Comparison of ENCODE assay signal across 8 mouse cellular contexts in the genomic region with DNA sequence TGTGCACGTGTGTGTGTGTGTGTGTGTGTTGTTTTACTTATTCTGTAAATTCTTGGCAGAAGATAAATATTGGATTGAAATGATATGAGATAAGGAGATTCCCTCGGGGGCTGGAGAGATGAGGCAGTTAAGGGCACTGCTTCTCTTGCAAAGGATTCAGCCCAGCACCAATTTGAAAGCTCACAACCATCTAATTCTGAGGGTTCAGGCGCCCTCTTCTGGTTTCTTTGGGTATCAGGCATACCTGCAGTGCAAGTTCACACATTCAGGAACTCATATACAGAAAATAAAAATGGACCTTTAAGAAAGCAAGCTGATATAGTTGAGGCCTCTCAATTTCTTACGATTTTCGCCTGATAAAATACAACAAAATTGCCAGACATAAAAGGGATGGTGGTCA. TPM values are rescaled to one million over a fixed set of nuclear protein-coding genes. Genes with fewer than 3 reads are reported as not detected.
DNase-seq lines count a peak whose midpoint lies in the region; ATAC-seq and TF ChIP-seq lines count a peak whose summit lies in the region.

No protein-coding gene starts in this region.

- no peaks in the 10 kb centered on the region for H3K9me3 ChIP-seq in intestine, embryonic 14.5 days (ENCODE audit: control insufficient read depth, low read length)
- H3K9me3 ChIP-seq in intestine, embryonic 16.5 days (ENCODE audit: control insufficient read depth, low read length): no peaks in the 10 kb centered on the region
- H3K9me3 ChIP-seq in MEL (replicated peaks; ENCODE audit: insufficient read depth, low read length): no peaks in the 10 kb centered on the region

- H3K79me2 ChIP-seq in MEL (ENCODE audit: control insufficient read depth, insufficient read depth, low read length, poor library complexity): no peaks in the 10 kb centered on the region

- no peaks in the 10 kb centered on the region for H3K4me1 ChIP-seq in intestine, embryonic 14.5 days (replicated peaks; ENCODE audit: control insufficient read depth, insufficient read depth, low read length)
- H3K4me1 ChIP-seq in intestine, embryonic 16.5 days (ENCODE audit: control insufficient read depth, insufficient read depth, low read length): no peaks in the 10 kb centered on the region
- H3K4me1 ChIP-seq in MEL (ENCODE audit: control insufficient read depth in 1 of 2, insufficient read depth in 2 of 2, low read length in 2 of 2): peaks cover 2 to 9% of the 10 kb centered on the region in 2 experiments; a peak in 3 of 4 replicates

- peak; percentile 89 for TF ChIP-seq RAD21 in MEL (IDR thresholded peaks at IDR 0.05; ENCODE audit: low read depth, low read length)

- no peak overlapping the region for H3K27ac ChIP-seq in intestine, embryonic 14.5 days (ENCODE audit: low read depth)
- H3K27ac ChIP-seq in intestine, embryonic 16.5 days (ENCODE audit: low read length): no peak overlapping the region
- no peak overlapping the region for H3K27ac ChIP-seq in MEL (ENCODE audit: control insufficient read depth, low read depth, low read length)
- no peak overlapping the region for H3K27ac ChIP-seq in gastrocnemius, adult 2 months

- TF ChIP-seq POLR2A in MEL (IDR thresholded peaks at IDR 0.05; ENCODE audit: control insufficient read depth in 1 of 2, insufficient read depth in 1 of 2, low read depth in 1 of 2, low read length in 2 of 2, poor library complexity in 1 of 2): no peak

- H3K9ac ChIP-seq in intestine, embryonic 14.5 days (ENCODE audit: low read length): no peak overlapping the region
- no peak overlapping the region for H3K9ac ChIP-seq in intestine, embryonic 16.5 days (ENCODE audit: low read depth, low read length)
- H3K9ac ChIP-seq in MEL (ENCODE audit: control insufficient read depth, low read depth, low read length, poor library complexity, severe bottlenecking): no peak overlapping the region

- intact Hi-C loops in gastrocnemius, adult 2 months (cut with DNase I): loop anchor here (2.0 to 5.0 kb wide), 2 partner anchors 112 to 353 kb away; no protein-coding TSS in a partner anchor

- DNase-seq in intestine, embryonic 14.5 days (ENCODE audit: low spot score): peak; percentile 68
- DNase-seq in MEL (ENCODE audit: low read depth, low spot score): peak; percentile 86
- DNase-seq in cerebellum, adult 18-20 months: peak; percentile 52 to 56
- DNase-seq in gastrocnemius, adult 2 months: peak; percentile 70
- DNase-seq in layer of hippocampus, postnatal 14 days (ENCODE audit: low spot score in 2 of 2): peak; percentile 65 to 78
- peak; percentile 57 for DNase-seq in mesoderm, embryonic 11.5 days (ENCODE audit: low read depth, low spot score)
- peak; percentile 67 for DNase-seq in thymus, postnatal 4 days

- 33% methylated on average over 5 of the region's 5 CpGs for WGBS in intestine, embryonic 14.5 days
- WGBS in intestine, embryonic 16.5 days: 42% methylated on average over 5 of the region's 5 CpGs

- no peak overlapping the region for H3K4me2 ChIP-seq in intestine, embryonic 14.5 days (ENCODE audit: low read length)
- H3K4me2 ChIP-seq in intestine, embryonic 16.5 days (ENCODE audit: low read depth, low read length): no peak overlapping the region

- H3K27me3 ChIP-seq in intestine, embryonic 14.5 days (replicated peaks; ENCODE audit: control insufficient read depth, insufficient read depth, low read length): no peaks in the 10 kb centered on the region
- no peaks in the 10 kb centered on the region for H3K27me3 ChIP-seq in intestine, embryonic 16.5 days (replicated peaks; ENCODE audit: control insufficient read depth, insufficient read depth, low read length)
- H3K27me3 ChIP-seq in MEL (ENCODE audit: control insufficient read depth in 1 of 2, insufficient read depth in 2 of 2, low read length in 2 of 2): peaks cover 2 to 3% of the 10 kb centered on the region in 2 experiments; a peak in 3 of 4 replicates

- no peak overlapping the region for H3K4me3 ChIP-seq in intestine, embryonic 14.5 days (ENCODE audit: low read depth, low read length)
- H3K4me3 ChIP-seq in intestine, embryonic 16.5 days (ENCODE audit: low read length): no peak overlapping the region
- H3K4me3 ChIP-seq in MEL (ENCODE audit: control insufficient read depth in 1 of 2, insufficient read depth in 1 of 2, low read depth in 2 of 2, low read length in 2 of 2): no peak overlapping the region
- H3K4me3 ChIP-seq in gastrocnemius, adult 2 months: no peak overlapping the region

- TF ChIP-seq EP300 in MEL (IDR thresholded peaks at IDR 0.05; ENCODE audit: low read depth in 1 of 2, low read length in 2 of 2): no peak

- TF ChIP-seq CTCF in MEL (IDR thresholded peaks at IDR 0.05 in 2 of 3, conservative IDR thresholded peaks at IDR 0.05 in 1 of 3; ENCODE audit: control insufficient read depth in 1 of 3, insufficient read depth in 1 of 3, low read depth in 2 of 3, low read length in 3 of 3, poor library complexity in 1 of 3, severe bottlenecking in 1 of 3): peak; percentile 79 to 96 (median 83)
- TF ChIP-seq CTCF in gastrocnemius, adult 2 months (IDR thresholded peaks at IDR 0.05): peak; percentile 80

- no peaks in the 10 kb centered on the region for H3K36me3 ChIP-seq in intestine, embryonic 14.5 days (ENCODE audit: control insufficient read depth, insufficient read depth, low read length)
- no peaks in the 10 kb centered on the region for H3K36me3 ChIP-seq in intestine, embryonic 16.5 days (ENCODE audit: control insufficient read depth, insufficient read depth, low read length)
- H3K36me3 ChIP-seq in MEL (ENCODE audit: control insufficient read depth in 1 of 2, insufficient read depth in 2 of 2, low read length in 2 of 2): peaks cover 0 to 3% of the 10 kb centered on the region in 2 experiments; a peak in 2 of 4 replicates

- ATAC-seq in intestine, embryonic 14.5 days (replicated peaks; ENCODE audit: low FRiP score, low TSS enrichment, low read depth): no peak
- no peak for ATAC-seq in intestine, embryonic 16.5 days

TF ChIP-seq in MEL, 35 proteins besides CTCF, POLR2A, EP300 and RAD21:
- TF ChIP-seq KAT2A (conservative IDR thresholded peaks at IDR 0.05; ENCODE audit: low read depth, low read length) (no peak), SMC3 (IDR thresholded peaks at IDR 0.05; ENCODE audit: low read depth, low read length) (peak; percentile 93), GATA1 (IDR thresholded peaks at IDR 0.05; ENCODE audit: low read depth, low read length) (0 out of 2 replicates have a peak, but pooled peaks have one; percentile 22), POLR2AphosphoS5 (IDR thresholded peaks at IDR 0.05; ENCODE audit: borderline replicate concordance, low read depth, low read length) (no peak), ZC3H11A (IDR thresholded peaks at IDR 0.05; ENCODE audit: low read depth, low read length) (peak; percentile 88)

RNA-seq across cellular contexts. Expression of a gene that starts 10.7 kb away (rescaled TPM):
- not detected in 2 replicates for polyA plus RNA-seq in intestine, embryonic 14.5 days (2014; fragmentation: Nextera tagmentation; extraction: Ambion mirVana)
- not detected in 2 replicates for polyA plus RNA-seq in intestine, embryonic 16.5 days (2015; fragmentation: Nextera tagmentation; extraction: Ambion mirVana)
- not detected in 2 replicates for total RNA-seq in MEL (2012; rRNA removed)
- not detected for polyA plus RNA-seq in MEL (2012; ENCODE audit: insufficient read depth in 1 of 2, insufficient read length in 2 of 2, low read depth in 1 of 2, low replicate concordance in 2 of 2, missing spikeins in 1 of 2)
- total RNA-seq in gastrocnemius, adult 2 months (2021): not detected
- total RNA-seq in layer of hippocampus, postnatal 14 days (2021): not detected

RNA-seq across cellular contexts. Expression of a gene that starts 22.1 kb away (rescaled TPM):
- not detected in 2 replicates for polyA plus RNA-seq in intestine, embryonic 14.5 days (2014; fragmentation: Nextera tagmentation; extraction: Ambion mirVana)
- not detected in 2 replicates for polyA plus RNA-seq in intestine, embryonic 16.5 days (2015; fragmentation: Nextera tagmentation; extraction: Ambion mirVana)
- not detected in 2 replicates for total RNA-seq in MEL (2012; rRNA removed)
- not detected for polyA plus RNA-seq in MEL (2012; ENCODE audit: insufficient read depth in 1 of 2, insufficient read length in 2 of 2, low read depth in 1 of 2, low replicate concordance in 2 of 2, missing spikeins in 1 of 2)
- total RNA-seq in gastrocnemius, adult 2 months (2021): under 1 TPM; 0.36 to 0.82 TPM
- total RNA-seq in layer of hippocampus, postnatal 14 days (2021): under 1 TPM; 0.37 to 0.55 TPM

RNA-seq across cellular contexts. Expression of a gene that starts 22.1 kb away (rescaled TPM):
- polyA plus RNA-seq in intestine, embryonic 14.5 days (2014; fragmentation: Nextera tagmentation; extraction: Ambion mirVana): not detected in 2 replicates
- polyA plus RNA-seq in intestine, embryonic 16.5 days (2015; fragmentation: Nextera tagmentation; extraction: Ambion mirVana): not detected in 2 replicates
- total RNA-seq in MEL (2012; rRNA removed): not detected in 2 replicates
- not detected for polyA plus RNA-seq in MEL (2012; ENCODE audit: insufficient read depth in 1 of 2, insufficient read length in 2 of 2, low read depth in 1 of 2, low replicate concordance in 2 of 2, missing spikeins in 1 of 2)
- total RNA-seq in gastrocnemius, adult 2 months (2021): not detected
- not detected for total RNA-seq in layer of hippocampus, postnatal 14 days (2021)

RNA-seq across cellular contexts. Expression of a gene that starts 40.3 kb away (rescaled TPM):
- 0.12 TPM in 1 of 2 replicates, not detected in the other for polyA plus RNA-seq in intestine, embryonic 14.5 days (2014; fragmentation: Nextera tagmentation; extraction: Ambion mirVana)
- not detected in 2 replicates for polyA plus RNA-seq in intestine, embryonic 16.5 days (2015; fragmentation: Nextera tagmentation; extraction: Ambion mirVana)
- total RNA-seq in MEL (2012; rRNA removed): 0.12 and 0.13 TPM in 2 replicates
- under 1 TPM in 1 of 2 experiments, not detected in 1; 0.70 TPM for polyA plus RNA-seq in MEL (2012; ENCODE audit: insufficient read depth in 1 of 2, insufficient read length in 2 of 2, low read depth in 1 of 2, low replicate concordance in 2 of 2, missing spikeins in 1 of 2)
- under 1 TPM; 0.31 to 0.54 TPM for total RNA-seq in gastrocnemius, adult 2 months (2021)
- not detected for total RNA-seq in layer of hippocampus, postnatal 14 days (2021)

RNA-seq across cellular contexts. Expression of a gene that starts 46.9 kb away (rescaled TPM):
- polyA plus RNA-seq in intestine, embryonic 14.5 days (2014; fragmentation: Nextera tagmentation; extraction: Ambion mirVana): not detected in 2 replicates
- 0.11 and 0.18 TPM in 2 replicates for polyA plus RNA-seq in intestine, embryonic 16.5 days (2015; fragmentation: Nextera tagmentation; extraction: Ambion mirVana)
- total RNA-seq in MEL (2012; rRNA removed): 0.15 TPM in 1 of 2 replicates, not detected in the other
- polyA plus RNA-seq in MEL (2012; ENCODE audit: insufficient read depth in 1 of 2, insufficient read length in 2 of 2, low read depth in 1 of 2, low replicate concordance in 2 of 2, missing spikeins in 1 of 2): under 1 TPM in 1 of 2 experiments, not detected in 1; 0.14 TPM
- total RNA-seq in gastrocnemius, adult 2 months (2021): not detected
- total RNA-seq in layer of hippocampus, postnatal 14 days (2021): not detected
